Mouse (Mus musculus) embryonic facial prominence, embryonic 11.5 days (tissue): ENCODE measurements around the gene Morn1. TPM values are rescaled to one million over a fixed set of nuclear protein-coding genes. Genes with fewer than 3 reads are reported as not detected.
"Not testable (repeated sequence)": the region's sequence is repeated elsewhere in the genome, so short reads cannot be mapped to it uniquely, and the experiment has no call there.

Experiments used
- ATAC-seq: fragments of 200-750 bp; cut with Nextera tagmentation; replicated peaks from 2 replicates; pipeline ENCODE4 v1.8.0; 2017; ENCODE audit warnings: low read depth; ENCODE audit not compliant: insufficient number of reproducible peaks, low FRiP score, low TSS enrichment
- DNase-seq: peaks from one replicate; pipeline ENCODE4 v3.0.0-alpha.2; 2015; ENCODE audit warnings: low spot score
- H3K27ac ChIP-seq: fragments of 300-500 bp; sonication (generic); replicated peaks from 2 replicates; pipeline ENCODE4 v1.5.1; 2014; ENCODE audit warnings: mild to moderate bottlenecking, low read depth, low read length, control low read depth
- H3K27me3 ChIP-seq: fragments of 300-500 bp; sonication (generic); 2 replicates; pipeline ENCODE4 v1.6.1; 2014; ENCODE audit warnings: mild to moderate bottlenecking, low read length, moderate library complexity, mixed read lengths; ENCODE audit not compliant: control insufficient read depth, insufficient read depth
- H3K36me3 ChIP-seq: fragments of 300-500 bp; sonication (generic); replicated peaks from 2 replicates; pipeline ENCODE4 v1.6.1; 2014; ENCODE audit warnings: low read depth, mild to moderate bottlenecking, low read length, moderate library complexity, mixed read lengths; ENCODE audit not compliant: control insufficient read depth, insufficient read depth
- H3K4me1 ChIP-seq: fragments of 300-500 bp; sonication (generic); 2 replicates; pipeline ENCODE4 v1.6.1; 2014; ENCODE audit warnings: low read length, mixed read lengths; ENCODE audit not compliant: control insufficient read depth, insufficient read depth
- H3K4me2 ChIP-seq: fragments of 300-500 bp; sonication (generic); 2 replicates; pipeline ENCODE4 v1.6.1; 2014; ENCODE audit warnings: low read depth, mild to moderate bottlenecking, control low read depth, low read length, moderate library complexity
- H3K4me3 ChIP-seq: fragments of 300-500 bp; sonication (generic); 2 replicates; pipeline ENCODE4 v1.5.1; 2014; ENCODE audit warnings: low read depth, low read length, control low read depth
- H3K9ac ChIP-seq: fragments of 300-500 bp; sonication (generic); replicated peaks from 2 replicates; pipeline ENCODE4 v1.6.1; 2014; ENCODE audit warnings: mild to moderate bottlenecking, control low read depth, low read length
- H3K9me3 ChIP-seq: fragments of 300-500 bp; sonication (generic); replicated peaks from 2 replicates; pipeline ENCODE4 v1.6.1; 2016; ENCODE audit warnings: mild to moderate bottlenecking, low read length, inconsistent platforms, mixed read lengths; ENCODE audit not compliant: control insufficient read depth
- WGBS: fragments of 180-500 bp; shearing (Covaris S2); extraction: QIAGEN DNeasy Blood & Tissue Kit; methylation state at CpG from one replicate; pipeline ENCODE4 v1.1.7; 2014; 5-methylcytosine and 5-hydroxymethylcytosine counted together
- polyA plus RNA-seq: library from polyadenylated mRNA; unstranded; fragments of >200 nt; fragmentation: Nextera tagmentation; extraction: Ambion mirVana; gene quantifications from 2 replicates; pipeline ENCODE4 v1.2.1, GENCODE M21; 2014

The Morn1 gene
- polyA plus RNA-seq, 1 experiment from 2014 or later = 3.5 TPM

- H3K4me2 ChIP-seq = no peak overlapping the region
- peaks cover 3% of the 10 kb centered on the region; the same call in 1 of the 2 replicates for H3K4me1 ChIP-seq
- no peaks in the 10 kb centered on the region for H3K9me3 ChIP-seq
- H3K4me3 ChIP-seq = no peak overlapping the region
- no peak overlapping the region for H3K9ac ChIP-seq
- DNase-seq (no peak), ATAC-seq (no peak)
- 91% methylated on average over 6 of the region's 6 CpGs for WGBS
- H3K27ac ChIP-seq = no peak overlapping the region
- peaks cover 9% of the 10 kb centered on the region for H3K36me3 ChIP-seq
- H3K27me3 ChIP-seq = no peaks in the 10 kb centered on the region
Measured at GRCm38 (mm10) chr4:155069191-155069590, 17.2 kb upstream of the Morn1 start.

GRCm38 (mm10) chr4:155070199-155070598 is 16.2 kb upstream of the Morn1 start:
- Histone ChIP-seq H3K27me3 (no peaks in the 10 kb centered on the region), H3K4me1 (peaks cover 3% of the 10 kb centered on the region; the same call in 1 of the 2 replicates), H3K27ac (no peak overlapping the region), H3K4me3 (no peak overlapping the region), H3K36me3 (peaks cover 11% of the 10 kb centered on the region), H3K9ac (no peak overlapping the region), H3K9me3 (no peaks in the 10 kb centered on the region), H3K4me2 (no peak overlapping the region)
- ATAC-seq (no peak), DNase-seq (no peak)
- 93% methylated on average over 13 of the region's 13 CpGs for WGBS

- Histone ChIP-seq H3K27ac (no peak overlapping the region), H3K4me1 (peaks cover 3% of the 10 kb centered on the region; the same call in 1 of the 2 replicates), H3K9me3 (no peaks in the 10 kb centered on the region), H3K9ac (no peak overlapping the region), H3K4me2 (no peak overlapping the region), H3K27me3 (no peaks in the 10 kb centered on the region), H3K36me3 (peaks cover 11% of the 10 kb centered on the region), H3K4me3 (no peak overlapping the region)
- WGBS = 93% methylated on average over 5 of the region's 5 CpGs
- DNase-seq (no peak), ATAC-seq (no peak)
Measured at GRCm38 (mm10) chr4:155070921-155071320, 15.5 kb upstream of the Morn1 start.

- Histone ChIP-seq H3K27ac (no peak overlapping the region), H3K4me2 (no peak overlapping the region), H3K27me3 (no peaks in the 10 kb centered on the region), H3K36me3 (peaks cover 12% of the 10 kb centered on the region), H3K4me3 (no peak overlapping the region), H3K4me1 (no peaks in the 10 kb centered on the region), H3K9me3 (no peaks in the 10 kb centered on the region), H3K9ac (no peak overlapping the region)
- WGBS = 78% methylated on average over 9 of the region's 9 CpGs
- ATAC-seq (no peak), DNase-seq (no peak)
Measured at GRCm38 (mm10) chr4:155074418-155074817, 12.0 kb upstream of the Morn1 start.

- H3K4me3 ChIP-seq = no peak overlapping the region
- no peaks in the 10 kb centered on the region for H3K9me3 ChIP-seq
- H3K4me2 ChIP-seq = no peak overlapping the region
- H3K36me3 ChIP-seq = peaks cover 17% of the 10 kb centered on the region
- no peak overlapping the region for H3K27ac ChIP-seq
- no peak overlapping the region for H3K9ac ChIP-seq
- DNase-seq = no peak
- H3K4me1 ChIP-seq = no peaks in the 10 kb centered on the region
- WGBS = 91% methylated on average over 9 of the region's 9 CpGs
- no peak for ATAC-seq
- no peaks in the 10 kb centered on the region for H3K27me3 ChIP-seq
Measured at GRCm38 (mm10) chr4:155075137-155075536, 11.2 kb upstream of the Morn1 start.

GRCm38 (mm10) chr4:155075813-155076212 is 10.6 kb upstream of the Morn1 start:
- H3K4me2 ChIP-seq = no peak overlapping the region
- peaks cover 20% of the 10 kb centered on the region for H3K36me3 ChIP-seq
- 100% methylated on average over 2 of the region's 2 CpGs for WGBS

GRCm38 (mm10) chr4:155076677-155077076 is 9.7 kb upstream of the Morn1 start:
- no peaks in the 10 kb centered on the region for H3K27me3 ChIP-seq
- ATAC-seq = no peak
- no peak for DNase-seq
- H3K4me3 ChIP-seq = no peak overlapping the region
- H3K27ac ChIP-seq = no peak overlapping the region
- WGBS = 86% methylated on average over 9 of the region's 9 CpGs
- H3K36me3 ChIP-seq = peaks cover 20% of the 10 kb centered on the region
- no peak overlapping the region for H3K4me2 ChIP-seq
- no peak overlapping the region for H3K9ac ChIP-seq
- no peaks in the 10 kb centered on the region for H3K9me3 ChIP-seq
- H3K4me1 ChIP-seq = no peaks in the 10 kb centered on the region

More at GRCm38 (mm10) chr4:155075813-155076212, 10.6 kb upstream of the Morn1 start:
- no peak overlapping the region for H3K4me3 ChIP-seq
- H3K27me3 ChIP-seq = no peaks in the 10 kb centered on the region
- ATAC-seq (no peak), DNase-seq (no peak)
- no peaks in the 10 kb centered on the region for H3K9me3 ChIP-seq
- no peaks in the 10 kb centered on the region for H3K4me1 ChIP-seq
- no peak overlapping the region for H3K27ac ChIP-seq
- H3K9ac ChIP-seq = no peak overlapping the region

GRCm38 (mm10) chr4:155078808-155079207 is 7.6 kb upstream of the Morn1 start:
- H3K27ac ChIP-seq, H3K9me3 ChIP-seq, H3K9ac ChIP-seq, H3K4me3 ChIP-seq, DNase-seq, H3K4me1 ChIP-seq, H3K4me2 ChIP-seq, ATAC-seq, H3K27me3 ChIP-seq: not testable (repeated sequence)
- WGBS = 89% methylated on average over 10 of the region's 10 CpGs
- peaks cover 15% of the 10 kb centered on the region for H3K36me3 ChIP-seq
